Mouse (Mus musculus): ENCODE measurements around the gene 2310034G01Rik. TPM values are rescaled to one million over a fixed set of nuclear protein-coding genes. Genes with fewer than 3 reads are reported as not detected.

Gene 2310034G01Rik
- polyA plus RNA-seq, 1 experiment from 2014 or later = 2.1 TPM

DNA sequence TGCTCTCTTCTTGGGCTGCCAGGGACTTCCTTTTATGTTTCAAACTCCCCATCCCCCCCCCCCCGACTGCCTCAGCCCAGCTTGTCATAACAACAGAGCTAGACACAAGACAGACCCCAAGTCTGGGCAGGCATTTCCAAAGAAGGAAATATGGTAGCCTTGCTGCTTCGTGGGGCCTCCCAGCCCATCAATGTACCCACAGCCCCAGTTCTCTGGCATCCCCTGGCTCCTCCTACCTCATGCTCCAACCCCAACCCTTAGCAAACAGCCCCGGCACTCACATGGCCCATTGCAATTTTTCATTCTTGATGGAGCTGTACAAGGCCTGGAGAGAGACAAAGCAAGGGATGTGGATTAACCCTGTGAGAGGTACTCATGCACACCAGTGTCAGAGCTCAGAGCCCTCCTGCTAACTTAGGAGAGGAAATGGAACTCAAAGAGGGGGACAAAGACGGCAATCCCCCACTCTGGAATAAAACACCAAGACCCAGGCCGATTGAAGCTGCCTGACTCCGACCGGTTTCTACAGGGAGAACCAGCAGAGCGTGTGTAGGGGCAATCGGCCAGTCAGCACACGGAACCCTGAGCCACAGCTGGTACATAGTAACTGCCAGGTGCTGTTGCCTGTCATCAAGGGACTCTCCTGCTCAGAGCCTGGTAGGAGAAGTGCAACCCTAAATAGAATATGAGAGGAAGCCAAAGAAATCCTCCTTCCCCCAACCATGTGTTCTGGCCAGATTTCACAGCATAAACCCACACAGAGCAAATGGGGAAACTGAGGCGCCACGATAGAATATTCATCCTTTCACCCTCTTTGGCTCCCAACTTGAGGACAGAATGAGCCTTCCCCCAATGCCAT, 34.1 kb downstream of the 2310034G01Rik start:
- WGBS = 51% methylated on average over 12 of the region's 12 CpGs
- H3K36me3 ChIP-seq = peaks cover 20% of the 10 kb centered on the region
- no peak overlapping the region for H3K9ac ChIP-seq
- H3K4me3 ChIP-seq = no peak overlapping the region
- peaks cover 88% of the 10 kb centered on the region for H3K27me3 ChIP-seq
- no peaks in the 10 kb centered on the region for H3K9me3 ChIP-seq
- H3K4me2 ChIP-seq = no peak overlapping the region
- H3K4me1 ChIP-seq = peaks cover 40% of the 10 kb centered on the region
- H3K27ac ChIP-seq = no peak overlapping the region
- no peak for ATAC-seq (ENCODE audit: insufficient number of reproducible peaks, low FRiP score, low TSS enrichment, low read depth)

DNA sequence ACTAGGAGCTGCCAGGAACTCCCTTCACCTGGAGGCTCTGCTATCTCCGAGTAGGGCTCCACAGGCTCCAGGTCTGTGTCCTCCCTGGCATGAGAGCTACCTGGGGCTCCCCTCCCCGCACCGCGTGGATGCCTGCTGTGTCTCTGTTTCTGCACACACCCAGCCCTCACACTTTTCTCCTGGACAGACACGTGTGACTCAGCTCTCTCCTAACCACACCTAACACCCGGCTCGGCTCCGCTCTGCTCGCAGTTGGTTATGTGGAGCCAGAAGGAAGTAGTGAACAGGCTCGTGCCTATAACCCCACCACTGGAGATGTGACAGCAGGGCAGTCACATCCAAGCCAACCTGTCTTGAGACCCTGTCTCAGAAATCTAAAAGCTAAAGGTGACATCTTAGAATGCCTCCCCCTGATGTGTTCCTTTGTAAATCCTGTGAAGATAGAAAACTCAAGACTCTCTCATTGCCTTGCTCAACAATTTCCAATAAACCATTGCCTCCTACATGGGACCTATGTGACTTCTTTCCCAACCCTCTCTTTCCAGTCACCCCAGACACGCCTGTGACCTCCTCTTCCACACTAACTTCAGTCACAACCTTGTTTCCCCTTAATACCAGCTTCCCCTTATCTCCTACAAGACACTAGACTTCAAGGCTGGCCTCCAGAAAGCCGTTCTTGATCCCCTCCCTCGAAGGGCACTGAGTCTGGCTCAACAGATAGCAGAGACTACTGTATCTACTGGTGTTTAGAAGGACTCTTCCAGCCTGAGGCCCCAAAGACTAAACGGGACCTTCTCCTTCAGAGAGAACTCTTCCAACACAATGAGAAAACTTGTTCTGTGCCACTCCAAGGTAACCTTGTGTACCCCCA, 35.0 kb downstream of the 2310034G01Rik start:
- Histone ChIP-seq H3K4me3 (no peak overlapping the region), H3K9ac (no peak overlapping the region), H3K4me1 (peaks cover 40% of the 10 kb centered on the region), H3K27ac (no peak overlapping the region), H3K4me2 (no peak overlapping the region), H3K9me3 (no peaks in the 10 kb centered on the region), H3K36me3 (peaks cover 29% of the 10 kb centered on the region), H3K27me3 (peaks cover 81% of the 10 kb centered on the region)
- no peak for ATAC-seq (ENCODE audit: insufficient number of reproducible peaks, low FRiP score, low TSS enrichment, low read depth)
- 38% methylated on average over 14 of the region's 14 CpGs for WGBS

DNA sequence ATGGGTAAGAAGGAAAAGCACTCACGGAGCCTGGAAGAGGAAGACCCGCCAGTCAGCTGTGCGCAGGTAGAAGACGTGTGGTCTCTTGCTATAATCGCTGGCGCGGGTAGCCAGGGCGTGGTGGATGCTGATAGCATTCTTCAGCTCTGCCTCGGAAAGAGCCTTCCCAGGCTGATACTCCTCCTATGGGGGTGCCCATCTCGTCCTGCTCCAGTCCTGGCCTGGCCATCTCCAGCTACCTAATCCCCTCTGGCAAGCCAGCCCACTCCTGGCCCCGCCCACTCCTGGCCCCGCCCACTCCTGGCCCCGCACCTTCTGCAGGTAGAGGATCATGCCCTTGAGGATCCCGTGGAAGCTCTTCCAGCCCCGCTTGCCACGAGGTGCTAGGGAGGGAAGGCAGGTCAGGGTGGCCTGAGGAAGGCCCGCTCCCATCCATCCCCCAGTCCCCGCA, 35.9 kb downstream of the 2310034G01Rik start:
- no peak for ATAC-seq (ENCODE audit: insufficient number of reproducible peaks, low FRiP score, low TSS enrichment, low read depth)
- Histone ChIP-seq H3K27ac (no peak overlapping the region), H3K4me3 (no peak overlapping the region), H3K36me3 (peaks cover 36% of the 10 kb centered on the region), H3K9ac (no peak overlapping the region), H3K27me3 (peaks cover 76% of the 10 kb centered on the region), H3K4me1 (peaks cover 41% of the 10 kb centered on the region), H3K9me3 (no peaks in the 10 kb centered on the region), H3K4me2 (no peak overlapping the region)
- WGBS = 13% methylated on average over 18 of the region's 18 CpGs

DNA sequence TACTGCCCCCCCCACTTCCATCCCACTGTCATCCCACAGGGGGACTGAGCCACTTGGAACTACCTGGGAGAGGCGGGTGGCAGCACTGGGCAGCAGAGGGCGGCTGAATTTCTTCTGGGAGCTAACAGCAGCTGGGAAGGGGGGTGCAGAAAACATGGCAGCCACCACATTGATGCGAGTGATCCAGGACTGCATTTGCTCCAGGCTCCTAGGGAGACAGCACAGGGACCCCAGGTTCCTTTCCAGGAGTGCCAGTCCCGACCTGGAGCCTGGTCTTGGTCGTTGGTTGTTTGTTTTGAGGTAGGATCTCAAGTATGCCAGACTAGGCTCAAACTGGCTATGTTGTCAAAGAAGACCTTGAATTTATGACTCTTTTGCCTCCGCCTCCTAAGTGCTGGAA, 36.5 kb downstream of the 2310034G01Rik start:
- H3K4me2 ChIP-seq = no peak overlapping the region
- no peaks in the 10 kb centered on the region for H3K9me3 ChIP-seq
- 66% methylated on average over 6 of the region's 6 CpGs for WGBS
- H3K27me3 ChIP-seq = peaks cover 70% of the 10 kb centered on the region
- no peak overlapping the region for H3K4me3 ChIP-seq
- ATAC-seq (ENCODE audit: insufficient number of reproducible peaks, low FRiP score, low TSS enrichment, low read depth) = no peak
- H3K27ac ChIP-seq = no peak overlapping the region
- no peak overlapping the region for H3K9ac ChIP-seq
- H3K4me1 ChIP-seq = peaks cover 41% of the 10 kb centered on the region
- H3K36me3 ChIP-seq = peaks cover 36% of the 10 kb centered on the region

DNA sequence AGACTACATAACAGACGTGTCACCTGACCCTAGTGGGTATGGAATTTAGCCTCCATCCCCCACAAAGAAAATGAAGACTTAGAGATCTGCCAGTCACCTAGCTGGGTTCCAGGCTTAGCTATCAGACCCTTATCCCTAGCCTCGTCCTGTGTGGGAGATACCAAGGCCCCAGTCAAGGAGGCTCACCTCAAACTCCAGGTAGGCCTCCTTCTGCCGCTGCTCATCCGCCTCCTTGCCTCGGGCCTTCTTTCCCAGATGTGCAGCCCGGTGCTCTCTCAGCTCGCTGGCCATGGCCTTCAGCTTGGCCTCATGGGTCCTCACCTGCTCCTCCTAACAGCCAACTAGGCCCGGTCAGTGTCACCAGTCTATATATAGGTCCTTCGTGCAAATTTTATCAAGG, 37.0 kb downstream of the 2310034G01Rik start:
- Histone ChIP-seq H3K9ac (no peak overlapping the region), H3K4me3 (no peak overlapping the region), H3K4me1 (peaks cover 40% of the 10 kb centered on the region), H3K27ac (no peak overlapping the region), H3K4me2 (no peak overlapping the region), H3K9me3 (no peaks in the 10 kb centered on the region), H3K27me3 (peaks cover 70% of the 10 kb centered on the region), H3K36me3 (peaks cover 36% of the 10 kb centered on the region)
- 79% methylated on average over 9 of the region's 9 CpGs for WGBS
- ATAC-seq (ENCODE audit: insufficient number of reproducible peaks, low FRiP score, low TSS enrichment, low read depth) = no peak

DNA sequence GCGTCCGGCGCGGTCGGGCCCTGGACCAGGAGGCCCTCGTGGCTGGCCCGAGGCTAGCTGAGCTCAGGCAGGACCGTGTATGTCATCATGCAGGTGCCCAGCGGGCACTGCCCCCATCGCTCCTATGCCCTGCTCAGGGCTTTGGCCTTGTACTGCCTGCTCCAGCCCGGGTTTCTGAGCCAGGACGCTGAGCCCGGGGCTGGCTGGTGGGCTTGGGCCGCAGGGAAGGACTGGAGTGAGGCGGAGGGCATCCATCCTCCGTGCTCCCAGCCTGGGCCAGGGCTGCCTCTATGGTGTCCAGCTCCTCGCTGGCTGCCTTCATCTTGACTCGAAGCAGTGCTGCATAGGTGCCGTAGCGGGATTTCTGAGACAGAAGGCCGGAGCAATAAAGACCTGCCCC, 37.5 kb downstream of the 2310034G01Rik start:
- H3K27me3 ChIP-seq = peaks cover 70% of the 10 kb centered on the region
- 90% methylated on average over 21 of the region's 21 CpGs for WGBS
- no peak overlapping the region for H3K4me3 ChIP-seq
- H3K9ac ChIP-seq = no peak overlapping the region
- no peak overlapping the region for H3K4me2 ChIP-seq
- ATAC-seq (ENCODE audit: insufficient number of reproducible peaks, low FRiP score, low TSS enrichment, low read depth) = no peak
- H3K36me3 ChIP-seq = peaks cover 40% of the 10 kb centered on the region
- H3K27ac ChIP-seq = no peak overlapping the region
- H3K9me3 ChIP-seq = no peaks in the 10 kb centered on the region
- peaks cover 34% of the 10 kb centered on the region for H3K4me1 ChIP-seq

DNA sequence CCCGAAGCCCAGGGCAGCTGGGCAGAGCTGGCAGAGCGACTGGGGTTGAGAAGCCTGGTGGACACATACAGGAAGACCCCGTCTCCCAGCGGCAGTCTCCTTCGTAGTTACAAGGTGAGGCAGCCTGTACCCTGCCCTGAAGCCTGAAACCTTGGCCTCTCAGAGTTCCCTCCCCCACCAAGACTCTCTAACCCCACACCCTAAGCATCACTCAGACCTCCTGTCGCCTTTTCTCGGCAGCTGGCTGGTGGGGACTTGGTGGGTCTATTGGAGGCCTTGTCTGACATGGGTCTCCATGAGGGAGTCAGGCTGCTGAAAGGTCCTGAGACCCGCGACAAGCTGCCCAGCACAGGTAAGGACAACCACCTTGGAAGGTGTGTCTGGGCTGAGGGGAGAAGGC, 38.8 kb downstream of the 2310034G01Rik start:
- Histone ChIP-seq H3K4me2 (no peak overlapping the region), H3K27me3 (peaks cover 67% of the 10 kb centered on the region), H3K9ac (no peak overlapping the region), H3K4me1 (peaks cover 30% of the 10 kb centered on the region), H3K9me3 (no peaks in the 10 kb centered on the region), H3K36me3 (peaks cover 46% of the 10 kb centered on the region), H3K4me3 (no peak overlapping the region), H3K27ac (no peak overlapping the region)
- WGBS = 86% methylated on average over 9 of the region's 9 CpGs
- ATAC-seq (ENCODE audit: insufficient number of reproducible peaks, low FRiP score, low TSS enrichment, low read depth) = no peak

DNA sequence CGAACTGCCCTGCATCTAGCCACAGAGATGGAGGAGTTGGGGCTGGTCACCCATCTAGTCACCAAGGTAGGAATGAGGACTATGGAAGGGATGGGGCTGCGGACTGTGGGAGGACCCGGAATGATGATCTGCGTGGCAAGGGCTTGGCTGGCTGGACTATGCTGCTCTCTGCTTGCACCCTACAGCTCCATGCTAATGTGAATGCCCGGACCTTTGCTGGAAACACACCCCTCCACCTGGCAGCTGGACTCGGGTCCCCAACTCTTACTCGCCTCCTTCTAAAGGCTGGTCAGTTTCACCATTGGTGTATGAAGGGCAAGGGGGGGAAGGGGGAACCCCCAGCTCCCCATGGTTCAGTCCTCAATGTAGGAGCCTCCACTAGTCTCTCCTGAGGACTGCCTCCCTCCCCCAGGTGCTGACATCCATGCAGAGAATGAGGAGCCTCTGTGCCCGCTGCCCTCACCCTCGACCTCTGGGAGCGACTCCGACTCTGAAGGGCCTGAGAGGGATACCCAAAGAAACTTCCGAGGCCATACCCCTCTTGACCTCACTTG, 39.7 kb downstream of the 2310034G01Rik start:
- no peak overlapping the region for H3K4me2 ChIP-seq
- H3K27ac ChIP-seq = no peak overlapping the region
- ATAC-seq (ENCODE audit: insufficient number of reproducible peaks, low FRiP score, low TSS enrichment, low read depth) = no peak
- no peak overlapping the region for H3K4me3 ChIP-seq
- H3K27me3 ChIP-seq = peaks cover 58% of the 10 kb centered on the region
- H3K9me3 ChIP-seq = no peaks in the 10 kb centered on the region
- 90% methylated on average over 12 of the region's 12 CpGs for WGBS
- H3K9ac ChIP-seq = no peak overlapping the region
- H3K4me1 ChIP-seq = peaks cover 37% of the 10 kb centered on the region
- peaks cover 46% of the 10 kb centered on the region for H3K36me3 ChIP-seq

DNA sequence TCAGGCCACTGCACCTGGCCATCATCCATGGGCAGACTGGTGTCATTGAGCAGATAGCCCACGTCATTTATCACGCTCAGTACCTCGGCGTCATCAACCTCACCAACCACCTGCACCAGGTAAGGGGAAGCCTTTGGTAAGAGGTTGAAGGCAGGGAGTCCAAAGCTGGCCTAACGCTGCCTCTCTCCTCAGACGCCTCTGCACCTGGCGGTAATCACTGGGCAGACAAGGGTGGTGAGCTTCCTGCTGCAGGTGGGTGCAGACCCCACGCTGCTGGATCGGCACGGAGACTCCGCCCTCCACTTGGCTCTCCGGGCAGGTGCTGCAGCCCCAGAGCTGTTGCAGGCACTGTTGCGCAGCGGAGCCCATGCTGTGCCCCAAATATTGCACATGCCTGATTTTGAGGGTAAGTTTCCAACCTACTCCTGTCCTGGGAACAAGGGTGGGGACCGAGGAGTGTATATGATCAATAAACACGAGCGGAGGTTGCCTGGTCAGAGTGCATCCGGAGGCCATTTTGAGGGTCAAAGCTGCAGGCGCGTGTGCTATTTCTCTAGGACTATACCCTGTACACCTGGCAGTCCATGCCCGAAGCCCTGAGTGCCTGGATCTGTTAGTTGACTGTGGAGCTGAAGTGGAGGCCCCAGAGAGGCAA, 40.3 kb downstream of the 2310034G01Rik start:
- peaks cover 51% of the 10 kb centered on the region for H3K27me3 ChIP-seq
- no peak overlapping the region for H3K4me3 ChIP-seq
- no peak overlapping the region for H3K27ac ChIP-seq
- ATAC-seq (ENCODE audit: insufficient number of reproducible peaks, low FRiP score, low TSS enrichment, low read depth) = no peak
- H3K9ac ChIP-seq = no peak overlapping the region
- H3K4me2 ChIP-seq = no peak overlapping the region
- H3K9me3 ChIP-seq = no peaks in the 10 kb centered on the region
- WGBS = 78% methylated on average over 21 of the region's 21 CpGs
- peaks cover 46% of the 10 kb centered on the region for H3K36me3 ChIP-seq
- H3K4me1 ChIP-seq = peaks cover 37% of the 10 kb centered on the region

DNA sequence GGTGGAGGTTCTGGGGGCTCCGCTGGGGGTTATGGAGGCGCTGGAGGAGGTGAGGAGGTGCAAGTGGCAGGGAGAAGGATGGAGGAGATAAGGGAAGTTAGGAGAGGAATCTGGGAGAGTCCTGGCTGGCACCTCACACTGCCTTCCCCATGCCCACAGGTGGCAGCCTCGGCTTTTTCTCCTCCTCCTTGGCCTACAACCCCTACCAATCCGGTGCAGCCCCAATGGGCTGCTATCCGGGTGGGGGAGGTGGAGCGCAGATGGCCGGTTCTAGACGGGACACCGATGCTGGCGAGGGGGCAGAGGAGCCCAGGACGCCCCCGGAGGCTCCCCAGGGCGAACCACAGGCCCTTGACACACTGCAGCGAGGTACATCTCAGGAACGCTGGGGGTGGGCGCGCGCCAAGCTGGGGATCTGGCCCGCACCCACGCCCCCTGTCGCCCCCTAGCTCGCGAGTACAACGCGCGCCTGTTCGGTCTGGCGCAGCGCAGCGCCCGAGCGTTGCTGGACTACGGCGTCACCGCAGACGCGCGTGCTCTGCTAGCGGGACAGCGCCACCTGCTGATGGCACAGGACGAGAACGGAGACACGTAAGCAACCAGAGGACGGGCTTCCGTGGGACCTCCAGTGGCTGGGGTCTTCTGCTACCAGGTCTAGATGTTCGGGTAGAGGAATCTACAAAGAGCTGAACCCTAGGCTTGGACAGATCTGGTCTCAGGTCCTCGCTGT, 41.2 kb downstream of the 2310034G01Rik start:
- H3K4me3 ChIP-seq = peak overlapping the region; percentile 41
- WGBS = under 1% methylated on average over 45 of the region's 47 CpGs
- H3K27me3 ChIP-seq = peaks cover 42% of the 10 kb centered on the region
- peak overlapping the region; percentile 84 for H3K4me2 ChIP-seq
- no peaks in the 10 kb centered on the region for H3K9me3 ChIP-seq
- H3K36me3 ChIP-seq = peaks cover 46% of the 10 kb centered on the region
- H3K9ac ChIP-seq = 0 out of 2 replicates have a peak overlapping the region, but pooled peaks have one; percentile 27
- no peak for ATAC-seq (ENCODE audit: insufficient number of reproducible peaks, low FRiP score, low TSS enrichment, low read depth)
- no peak overlapping the region for H3K27ac ChIP-seq
- peaks cover 35% of the 10 kb centered on the region for H3K4me1 ChIP-seq

DNA sequence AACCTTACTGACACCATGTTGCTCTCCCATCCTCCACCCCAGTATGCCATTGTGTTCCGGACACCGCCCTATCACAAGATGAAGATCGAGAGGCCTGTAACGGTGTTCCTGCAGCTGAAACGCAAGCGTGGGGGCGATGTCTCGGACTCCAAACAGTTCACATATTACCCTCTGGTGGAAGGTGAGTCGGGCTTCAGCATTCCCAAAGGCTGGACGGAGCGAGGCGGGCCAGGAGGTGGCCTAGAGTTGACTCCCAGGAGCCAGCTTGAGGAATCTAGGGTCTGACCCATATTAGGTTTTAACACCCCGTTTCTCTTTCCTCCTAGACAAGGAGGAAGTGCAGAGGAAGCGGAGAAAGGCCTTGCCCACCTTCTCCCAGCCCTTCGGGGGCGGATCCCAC, 41.8 kb downstream of the 2310034G01Rik start:
- no peak overlapping the region for H3K27ac ChIP-seq
- H3K36me3 ChIP-seq = peaks cover 46% of the 10 kb centered on the region
- ATAC-seq (ENCODE audit: insufficient number of reproducible peaks, low FRiP score, low TSS enrichment, low read depth) = no peak
- peaks cover 37% of the 10 kb centered on the region for H3K27me3 ChIP-seq
- H3K4me1 ChIP-seq = peaks cover 40% of the 10 kb centered on the region
- peak overlapping the region; percentile 41 for H3K4me3 ChIP-seq
- no peaks in the 10 kb centered on the region for H3K9me3 ChIP-seq
- H3K9ac ChIP-seq = no peak overlapping the region
- H3K4me2 ChIP-seq = peak overlapping the region; percentile 84
- 68% methylated on average over 16 of the region's 16 CpGs for WGBS
